Mouse (Mus musculus) monocyte, adult 5-6 weeks (primary cell): Measurements from ENCODE around the gene Elfn2. TPM values are rescaled to one million over a fixed set of nuclear protein-coding genes. Genes with fewer than 3 reads are reported as not detected.

Source experiments
- ATAC-seq: fragments of 153-309, 156-312 bp; replicated peaks from 2 replicates; pipeline ENCODE4 v1.8.0; 2017; ENCODE audit warnings: mild to moderate bottlenecking; ENCODE audit not compliant: low TSS enrichment, insufficient number of reproducible peaks, severe bottlenecking, poor library complexity, low FRiP score
- total RNA-seq: library from RNA; stranded (forward); fragments of 200-1000, 200-491, 200-594 nt; gene quantifications from 3 replicates; pipeline ENCODE4 v1.2.3, GENCODE M21; 2017

The Elfn2 gene
- total RNA-seq, 1 experiment from 2014 or later: not detected

DNA sequence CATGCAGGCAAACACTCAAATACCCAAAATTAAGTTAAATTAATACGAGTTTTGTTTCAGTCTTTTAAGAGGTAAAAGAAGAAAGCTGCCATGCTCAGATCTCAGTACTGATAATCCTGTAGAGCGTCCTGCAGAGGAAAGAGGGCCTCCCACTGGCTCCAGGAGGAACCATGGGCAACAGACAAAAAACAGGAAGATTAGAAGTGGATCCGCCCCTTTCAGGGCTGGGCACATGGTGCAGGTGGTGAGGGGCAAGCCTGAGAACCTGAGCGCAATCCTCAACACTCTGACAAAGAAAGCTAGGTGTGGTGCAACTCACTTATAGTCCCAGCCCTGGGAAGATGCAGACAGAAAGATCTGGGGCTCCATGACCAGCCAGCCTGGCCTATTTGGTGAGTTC is 13.3 kb upstream of the Elfn2 start:
- ATAC-seq: no peak

DNA sequence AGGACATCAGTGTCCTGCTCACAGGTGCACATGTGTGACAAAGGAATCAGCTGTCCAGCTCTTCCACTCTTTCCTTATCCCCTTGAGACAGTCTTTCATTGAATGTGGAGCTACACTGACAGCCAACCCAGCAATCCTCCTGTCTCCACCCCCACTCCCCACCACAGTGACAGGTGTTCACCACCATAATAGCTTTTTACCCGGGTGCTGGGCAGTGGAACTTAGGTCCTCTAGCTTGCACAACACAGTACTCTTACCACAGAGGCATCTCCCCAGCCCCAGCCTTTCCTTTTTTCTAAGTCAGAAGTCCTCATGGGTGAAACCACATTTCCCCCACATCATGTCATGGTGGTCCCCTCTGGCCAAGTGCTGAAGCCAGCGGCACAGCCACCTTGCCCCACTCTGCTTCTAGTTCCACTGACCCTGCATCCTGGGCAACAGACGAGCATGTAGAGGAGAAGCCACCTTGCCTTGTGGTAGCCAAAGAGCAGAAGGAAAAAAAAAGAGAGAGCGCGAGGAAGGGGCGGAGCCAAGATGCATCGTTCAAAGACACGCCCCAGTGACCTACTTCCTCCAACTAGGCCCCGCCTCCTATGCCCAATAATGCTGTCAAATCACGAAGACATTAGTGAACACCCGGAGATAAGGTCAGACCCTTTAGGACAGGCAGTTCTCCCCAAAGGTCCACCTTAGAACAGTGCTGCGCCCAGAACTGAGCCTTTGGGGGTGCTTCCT is 11.9 kb upstream of the Elfn2 start:
- ATAC-seq: no peak

DNA sequence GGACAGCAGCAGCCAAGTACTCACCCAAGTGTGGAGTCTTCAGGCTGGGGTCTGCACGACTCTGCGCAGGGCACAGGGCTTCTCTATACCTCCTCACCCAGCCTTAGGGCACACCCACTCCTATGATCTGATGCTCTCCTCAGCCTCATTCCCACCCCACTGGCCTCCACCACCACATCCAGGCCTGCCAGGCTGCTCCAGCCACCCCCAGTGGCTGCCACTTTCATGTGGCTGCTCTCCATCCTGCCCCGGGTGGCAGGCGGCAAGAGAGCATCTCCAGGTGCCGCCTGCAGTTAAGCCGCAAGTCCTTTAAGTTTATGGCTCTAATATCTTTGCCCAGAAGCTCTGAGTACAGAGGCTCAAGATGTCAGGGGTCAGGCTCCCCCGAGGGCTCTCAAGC is 8.1 kb upstream of the Elfn2 start:
- no peak for ATAC-seq

DNA sequence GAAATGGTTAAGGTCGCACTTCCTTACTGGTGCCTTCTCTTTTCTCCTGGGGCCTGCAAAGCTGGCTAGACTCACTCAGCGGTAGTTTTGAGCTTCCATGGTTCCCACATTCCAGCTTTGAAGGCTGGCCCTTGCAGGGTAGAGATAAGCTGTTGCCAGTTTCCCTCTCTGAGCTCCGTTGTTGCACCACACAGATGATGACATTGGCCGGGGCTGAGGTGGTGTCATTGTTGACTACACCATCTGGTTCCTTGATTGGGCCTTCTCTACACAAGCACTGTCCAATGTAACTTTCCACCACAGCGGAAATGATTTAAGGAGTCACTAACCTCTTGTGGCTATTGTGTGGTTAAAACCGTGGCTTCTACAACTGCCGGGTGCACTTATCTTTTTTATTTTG is 2.0 kb upstream of the Elfn2 start:
- peak; percentile 69 for ATAC-seq

DNA sequence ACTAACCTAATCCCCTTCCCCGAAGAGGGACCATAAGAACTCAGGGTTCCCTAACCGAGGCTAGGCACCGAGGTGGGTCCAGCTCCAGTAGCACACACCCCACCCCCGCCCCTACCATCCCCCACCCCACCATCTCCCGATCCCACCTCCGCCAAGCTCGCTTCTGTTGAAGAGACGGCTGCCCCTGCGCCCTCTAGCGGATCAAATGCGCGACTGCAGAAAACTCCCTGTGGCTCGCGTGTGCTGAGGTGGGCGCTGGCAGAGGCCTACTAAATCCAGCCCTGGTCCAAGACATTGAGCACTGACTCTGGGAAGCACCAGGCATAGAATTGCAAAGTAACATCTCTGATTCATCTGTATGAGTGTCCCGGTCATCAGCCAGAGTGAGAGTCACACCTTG is 1.5 kb upstream of the Elfn2 start:
- no peak for ATAC-seq

DNA sequence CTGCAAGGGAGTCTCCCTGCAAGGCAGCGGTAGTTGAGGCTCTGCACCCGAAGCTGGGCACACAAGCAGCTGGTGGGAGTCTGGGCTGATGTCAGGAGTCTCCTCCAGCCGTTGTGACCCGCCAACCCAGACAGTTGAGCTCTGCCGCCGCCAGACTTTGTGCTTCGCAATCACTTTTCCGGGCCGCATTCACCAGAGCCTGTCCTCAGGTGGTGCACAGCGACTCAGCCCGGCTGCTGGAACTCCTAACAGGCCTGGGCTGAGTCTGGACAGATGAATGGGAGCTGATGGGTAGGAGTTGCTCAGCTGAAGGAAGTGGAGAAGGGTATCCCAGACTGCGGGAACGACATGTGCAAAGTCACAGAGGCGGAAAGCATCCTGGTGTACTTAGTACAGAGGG is 845 bp upstream of the Elfn2 start:
- no peak for ATAC-seq

DNA sequence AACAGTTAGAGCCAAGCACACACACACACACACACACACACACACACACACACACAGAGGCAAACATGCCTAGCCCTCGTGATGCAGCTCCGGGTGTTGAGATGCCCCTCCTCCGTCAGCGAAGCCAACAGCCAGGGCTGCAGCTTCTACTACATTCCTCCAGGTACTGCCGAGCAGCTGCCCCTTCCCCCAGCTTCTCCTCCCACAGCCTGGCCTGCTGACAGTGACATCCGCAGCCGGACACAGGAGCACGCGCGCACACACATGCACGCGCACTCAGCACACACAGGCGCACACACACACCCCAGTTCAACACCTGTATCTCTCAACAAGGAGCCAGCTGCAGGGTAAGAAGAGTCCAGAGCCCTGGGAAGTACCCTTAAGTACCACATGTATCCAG is 1.6 kb downstream of the Elfn2 start:
- no peak for ATAC-seq

DNA sequence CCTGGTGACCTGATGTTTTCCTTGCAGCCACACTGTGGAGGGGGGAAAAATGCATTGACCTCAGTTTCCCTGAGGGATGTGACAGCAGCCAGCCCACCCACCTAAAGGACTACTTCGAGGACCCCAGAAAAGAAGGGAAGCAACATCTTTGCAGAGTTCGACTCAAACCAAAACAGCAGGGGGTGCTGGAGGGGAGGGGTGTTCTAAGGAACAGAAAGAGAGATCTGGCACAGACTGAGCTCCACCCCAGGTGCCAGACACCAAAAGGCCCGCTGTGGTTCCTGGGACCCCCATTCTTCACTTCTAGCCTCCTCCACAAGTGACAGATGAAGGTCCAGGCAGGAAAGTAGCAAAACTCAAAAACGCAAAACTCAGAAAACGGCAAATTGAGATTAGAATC is 2.7 kb downstream of the Elfn2 start:
- no peak for ATAC-seq

DNA sequence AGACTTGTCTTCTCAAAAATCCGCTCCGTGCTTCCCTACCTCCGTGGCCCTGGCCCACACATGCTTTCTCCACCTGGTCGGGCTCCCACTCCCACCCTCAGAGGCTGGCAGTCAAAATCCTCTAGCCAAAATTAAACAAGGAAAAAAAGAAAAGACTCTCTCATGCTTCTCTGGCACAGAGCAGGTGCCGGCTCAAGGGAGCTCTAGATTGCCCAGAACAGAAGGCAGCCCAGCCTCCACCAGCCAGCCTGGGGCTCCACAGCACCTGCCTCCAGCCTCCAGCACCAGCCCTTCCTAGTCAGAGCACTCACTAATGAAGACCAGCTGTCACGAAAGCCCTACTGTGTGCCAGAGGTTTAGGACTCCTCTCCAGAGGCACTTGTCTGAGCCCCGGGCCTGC is 4.8 kb downstream of the Elfn2 start:
- no peak for ATAC-seq

DNA sequence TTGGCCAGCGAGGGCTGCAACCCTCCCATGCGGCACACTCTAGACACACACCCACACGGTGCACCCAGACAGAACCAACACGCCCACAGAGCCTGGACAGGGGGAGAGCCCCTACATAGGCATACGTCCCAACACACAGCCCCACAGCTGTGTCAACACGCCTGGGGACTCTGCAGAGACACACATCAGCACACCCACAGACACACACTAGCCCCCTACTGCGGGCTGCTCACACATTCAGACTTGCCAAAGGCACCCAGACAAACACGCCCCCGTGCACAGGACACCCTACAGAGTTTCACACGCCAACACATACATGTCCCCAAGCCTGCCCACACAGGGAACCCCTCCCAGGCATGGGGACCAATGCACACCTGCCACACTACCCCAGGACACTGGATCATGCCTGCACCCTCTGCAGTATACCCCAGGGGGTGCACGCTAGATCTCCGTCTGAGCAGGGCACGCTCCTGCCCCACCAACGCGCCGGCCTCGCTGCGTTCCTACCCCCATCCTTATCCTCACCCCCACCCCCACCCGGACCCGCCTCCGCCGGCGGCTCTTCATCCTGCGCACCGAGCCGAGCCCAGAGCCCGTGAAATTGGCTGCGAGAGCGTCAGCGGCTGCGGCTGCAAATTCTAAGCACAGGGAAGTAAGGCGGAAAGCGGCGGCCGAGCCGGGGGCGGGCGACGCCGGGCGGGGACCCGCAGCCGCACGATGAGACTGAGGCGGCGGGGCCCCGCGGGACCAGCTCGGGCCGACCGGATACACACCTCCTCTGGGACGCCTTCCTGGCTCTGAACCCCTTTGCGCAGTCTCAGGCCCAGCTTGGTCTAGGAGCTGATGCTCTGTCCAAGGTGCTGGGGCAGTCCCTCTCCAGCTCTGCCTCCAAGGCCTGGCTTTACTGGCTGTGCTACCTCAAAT is 6.0 kb downstream of the Elfn2 start:
- no peak for ATAC-seq

DNA sequence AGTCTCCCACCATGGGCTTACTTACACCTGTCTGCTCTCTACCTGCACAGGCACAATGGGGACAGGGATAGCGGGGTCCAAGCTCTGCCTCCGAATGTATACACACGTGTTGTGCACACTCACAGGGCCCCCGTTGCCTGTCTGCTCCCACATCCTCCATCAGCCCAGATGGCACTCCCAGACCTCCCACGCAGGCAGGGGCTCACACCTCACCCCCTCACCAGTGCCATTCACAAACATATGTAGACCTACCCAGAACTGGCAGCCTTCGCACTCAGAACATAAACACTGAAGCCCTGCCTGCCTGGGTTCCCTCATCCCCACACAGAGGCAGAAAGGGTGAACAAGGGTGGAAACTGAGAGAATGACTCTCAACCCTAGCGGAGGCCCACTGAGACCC is 6.6 kb downstream of the Elfn2 start:
- ATAC-seq: no peak

DNA sequence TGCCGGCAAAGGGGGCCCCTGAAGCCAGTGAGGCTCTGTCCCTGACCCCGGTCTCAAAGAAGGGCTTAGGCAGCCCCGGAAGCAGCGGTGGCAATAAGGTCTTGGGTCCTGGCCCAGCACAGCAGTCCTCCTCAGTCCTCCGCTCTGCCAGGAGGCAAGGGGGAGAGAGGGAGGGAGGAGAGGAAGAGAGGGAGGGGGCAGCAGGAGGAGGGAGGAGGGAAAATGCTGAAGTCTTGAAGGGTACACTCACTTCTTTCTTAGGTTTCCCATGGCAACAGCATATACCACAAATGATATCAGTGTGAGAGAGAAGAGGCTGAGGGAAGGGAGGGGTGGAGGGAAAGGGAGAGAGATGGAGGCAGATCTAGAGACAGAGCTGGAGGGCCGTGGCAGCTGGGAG is 7.9 kb downstream of the Elfn2 start:
- no peak for ATAC-seq

DNA sequence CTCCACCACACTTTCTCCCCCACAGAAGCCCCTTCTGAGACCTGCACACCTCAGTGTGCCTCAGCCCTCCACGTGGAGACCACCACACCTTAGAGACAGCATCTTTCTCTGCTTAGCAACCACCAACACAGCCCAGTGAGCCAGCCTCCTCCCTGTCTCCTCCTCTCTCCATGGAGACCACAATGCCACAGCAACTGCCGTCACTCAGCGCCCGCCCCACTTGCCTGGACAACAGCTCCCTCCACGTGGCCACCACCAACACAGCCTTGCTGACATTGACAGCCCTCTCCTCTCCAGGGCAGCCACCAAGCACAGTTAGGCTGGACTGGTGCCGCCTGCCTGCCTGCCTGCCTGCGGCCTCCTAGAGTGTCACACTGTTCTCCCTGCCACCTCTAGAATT is 8.8 kb downstream of the Elfn2 start:
- no peak for ATAC-seq

DNA sequence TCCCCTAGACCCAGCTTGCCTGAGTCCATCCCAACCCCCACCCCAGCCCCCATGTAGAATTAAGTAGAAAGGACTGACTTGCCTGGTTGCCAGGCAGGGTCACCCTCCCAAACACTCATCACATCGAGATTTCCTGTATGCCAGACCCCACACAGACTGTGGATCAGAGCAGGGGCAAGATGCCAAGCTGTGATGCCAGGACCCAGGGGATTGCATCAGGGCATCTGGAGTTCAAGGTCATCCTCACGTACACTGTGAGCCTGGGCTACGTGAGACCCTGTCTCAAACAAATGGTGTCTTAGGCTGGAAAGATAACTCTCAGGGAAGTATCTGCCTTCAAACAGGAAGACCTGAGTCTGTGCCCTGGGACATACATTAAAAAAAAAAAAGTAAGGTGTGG is 11.9 kb downstream of the Elfn2 start:
- ATAC-seq: no peak

DNA sequence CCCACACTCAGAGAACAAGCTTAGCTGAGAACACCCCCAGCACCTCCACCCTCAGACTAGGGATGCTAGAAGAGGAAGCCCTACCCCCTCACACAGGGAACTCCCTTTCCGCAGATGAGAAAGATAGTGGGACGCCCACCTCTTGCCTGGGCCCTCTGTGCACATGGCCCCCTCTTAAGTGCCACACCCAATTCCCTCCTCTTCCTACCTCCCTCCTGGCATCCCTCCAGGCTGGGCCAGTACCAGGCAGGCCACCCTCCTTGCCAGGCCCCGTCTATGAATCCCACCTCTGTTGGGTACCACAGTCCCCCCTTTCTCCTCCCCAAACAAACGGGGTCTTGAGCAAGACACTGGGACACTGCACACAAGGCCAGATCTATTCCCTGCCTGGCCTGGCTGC is 13.7 kb downstream of the Elfn2 start:
- ATAC-seq: no peak

DNA sequence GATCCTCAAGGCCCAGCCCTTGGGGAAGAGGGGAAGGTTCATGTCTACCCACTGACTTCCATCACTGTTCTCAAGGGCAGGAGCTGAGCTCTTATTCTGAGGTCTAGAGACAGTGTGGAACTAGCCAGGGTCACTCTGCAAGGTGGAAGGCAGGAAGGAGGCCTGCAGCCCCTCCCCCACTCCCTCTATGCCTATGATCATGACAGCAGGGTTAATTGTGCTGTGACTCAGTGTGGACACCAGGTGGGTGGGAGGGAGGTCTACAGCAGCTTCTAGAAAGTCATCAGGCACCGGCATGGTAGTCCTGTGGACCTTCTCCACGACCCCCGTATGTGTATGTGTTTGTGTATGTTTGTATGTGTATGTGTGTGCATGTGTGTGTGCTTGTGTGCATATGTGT is 14.6 kb downstream of the Elfn2 start:
- no peak for ATAC-seq

DNA sequence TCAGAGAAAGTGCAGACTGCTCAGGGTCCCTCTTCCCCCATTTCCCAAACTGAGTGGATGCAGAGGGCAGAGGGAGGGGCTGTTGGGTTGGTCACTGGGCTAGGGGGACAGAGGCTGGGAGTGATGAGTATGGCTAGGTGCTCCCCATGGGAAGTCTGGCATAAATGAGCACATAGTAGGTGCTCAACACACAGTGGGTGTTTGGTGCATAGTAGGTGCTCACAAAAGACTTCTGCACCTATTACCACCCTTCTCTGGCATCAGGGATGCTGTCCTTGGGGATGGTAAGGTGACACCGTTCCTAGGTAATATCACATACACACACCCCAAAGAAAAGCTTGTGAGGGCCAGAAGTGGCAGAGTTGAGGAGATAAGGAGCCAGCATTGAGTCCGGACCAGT is 18.2 kb downstream of the Elfn2 start:
- ATAC-seq: no peak

DNA sequence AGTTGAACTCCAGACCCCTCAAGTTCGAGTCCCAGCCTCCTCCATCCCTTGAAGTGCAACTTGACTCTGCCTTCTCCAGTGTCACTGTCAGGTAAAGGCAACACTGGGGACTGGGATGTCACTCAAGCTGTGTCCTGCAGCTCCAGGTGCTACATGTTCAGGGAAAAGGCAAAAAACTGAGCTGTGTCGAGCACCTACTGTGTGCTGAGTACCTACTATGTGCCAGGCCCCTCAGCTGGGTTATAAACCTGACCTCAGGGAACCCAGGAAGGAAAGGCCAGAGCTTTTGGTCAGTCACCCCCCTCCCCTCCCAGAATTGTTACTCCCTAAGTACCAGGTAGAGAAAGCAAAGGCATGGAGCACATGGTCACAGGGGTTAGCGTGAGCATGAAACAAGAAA is 19.1 kb downstream of the Elfn2 start:
- no peak for ATAC-seq

DNA sequence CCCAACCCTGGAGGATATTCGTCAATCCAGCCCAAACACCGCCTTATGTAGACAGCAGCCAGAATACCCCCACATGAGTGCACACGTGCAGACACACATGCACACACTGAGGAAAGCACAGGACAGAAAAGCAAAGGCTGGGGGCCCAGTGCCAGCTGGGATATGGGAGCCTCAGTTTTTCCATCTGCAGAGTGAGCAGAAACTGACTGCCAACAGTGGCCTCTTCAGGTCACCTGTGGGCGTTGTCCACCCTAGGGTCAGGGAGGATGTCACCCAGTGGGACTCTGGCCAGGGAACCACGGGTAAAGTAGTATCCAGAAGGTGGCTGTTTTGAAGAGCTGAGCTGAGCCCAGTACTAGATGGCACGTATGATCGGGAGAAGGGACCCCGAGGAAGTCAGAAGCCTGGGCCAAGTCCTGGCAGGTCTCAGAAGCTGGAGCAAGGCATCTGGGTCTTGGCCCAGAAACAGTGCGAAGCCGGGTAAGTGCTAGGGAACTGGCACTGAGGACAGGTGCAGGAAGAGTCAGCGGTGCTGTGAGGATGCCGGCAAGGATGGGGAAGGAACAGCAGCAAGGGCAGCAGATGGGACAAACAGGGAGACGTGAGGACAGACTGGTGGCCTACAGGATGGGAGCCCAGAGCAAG is 20.0 kb downstream of the Elfn2 start:
- no peak for ATAC-seq

DNA sequence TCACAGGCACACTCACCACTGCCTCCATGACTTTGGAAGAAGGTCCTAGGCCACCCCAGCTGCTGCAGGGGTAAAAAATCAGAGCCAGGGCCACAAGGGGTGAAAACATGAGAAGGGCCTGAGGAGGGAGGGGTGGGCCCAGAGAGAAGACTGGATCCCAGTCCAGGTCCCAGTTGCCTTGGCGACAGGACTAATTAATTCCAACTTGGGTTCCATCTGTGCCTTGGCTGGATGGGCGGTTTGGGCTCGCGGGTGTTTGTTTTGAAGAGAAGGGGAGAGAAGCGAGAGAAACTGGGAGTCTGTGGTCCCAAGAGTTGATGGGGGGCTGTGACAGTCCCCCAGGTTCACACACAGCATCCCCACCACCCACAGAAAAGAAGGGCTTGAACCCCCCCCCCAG is 20.5 kb downstream of the Elfn2 start:
- no peak for ATAC-seq
